Mouse (Mus musculus): Measurements from ENCODE around the gene Neb. TPM values are rescaled to one million over a fixed set of nuclear protein-coding genes. Genes with fewer than 3 reads are reported as not detected.

Neb gene
- polyA plus RNA-seq, 1 experiment from 2014 or later = 2.3 TPM

- Histone ChIP-seq H3K9me3 (ENCODE audit: low read length) (no peaks in the 10 kb centered on the region), H3K4me3 (ENCODE audit: low read depth, low read length) (no peak overlapping the region), H3K36me3 (ENCODE audit: insufficient read depth, low read length) (no peaks in the 10 kb centered on the region), H3K4me1 (ENCODE audit: insufficient read depth, low read depth, low read length) (peaks cover 8% of the 10 kb centered on the region; the same call in 1 of the 2 replicates), H3K4me2 (replicated peaks; ENCODE audit: low read depth, low read length) (no peak overlapping the region), H3K27me3 (replicated peaks; ENCODE audit: insufficient read depth, low read length) (no peaks in the 10 kb centered on the region), H3K27ac (ENCODE audit: low read length) (no peak overlapping the region), H3K9ac (replicated peaks; ENCODE audit: low read depth) (no peak overlapping the region)
- 10% methylated on average over 2 of the region's 2 CpGs for WGBS
- TF ChIP-seq CTCF (IDR thresholded peaks at IDR 0.05) (no peak), EP300 (IDR thresholded peaks at IDR 0.05) (no peak)
- DNase-seq (ENCODE audit: low spot score) (peak; percentile 54), ATAC-seq (no peak)
Measured at GRCm38 (mm10) chr2:52371066-52371465, 7.2 kb downstream of the Neb start.

- Histone ChIP-seq H3K27ac (ENCODE audit: low read length) (no peak overlapping the region), H3K27me3 (replicated peaks; ENCODE audit: insufficient read depth, low read length) (no peaks in the 10 kb centered on the region), H3K9me3 (ENCODE audit: low read length) (no peaks in the 10 kb centered on the region), H3K4me1 (ENCODE audit: insufficient read depth, low read depth, low read length) (peaks cover 8% of the 10 kb centered on the region; the same call in 1 of the 2 replicates), H3K36me3 (ENCODE audit: insufficient read depth, low read length) (no peaks in the 10 kb centered on the region), H3K4me3 (ENCODE audit: low read depth, low read length) (no peak overlapping the region), H3K9ac (replicated peaks; ENCODE audit: low read depth) (no peak overlapping the region), H3K4me2 (replicated peaks; ENCODE audit: low read depth, low read length) (no peak overlapping the region)
- no peak for ATAC-seq
- 61% methylated on average over 6 of the region's 6 CpGs for WGBS
- peak; percentile 13 for DNase-seq (ENCODE audit: low spot score)
- no peak for TF ChIP-seq EP300 (IDR thresholded peaks at IDR 0.05)
- TF ChIP-seq CTCF (IDR thresholded peaks at IDR 0.05) = no peak
Measured at GRCm38 (mm10) chr2:52369622-52370021, 8.7 kb downstream of the Neb start.

- Histone ChIP-seq H3K27me3 (replicated peaks; ENCODE audit: insufficient read depth, low read length) (no peaks in the 10 kb centered on the region), H3K4me3 (ENCODE audit: low read depth, low read length) (no peak overlapping the region), H3K9ac (replicated peaks; ENCODE audit: low read depth) (no peak overlapping the region), H3K4me2 (replicated peaks; ENCODE audit: low read depth, low read length) (no peak overlapping the region), H3K27ac (ENCODE audit: low read length) (no peak overlapping the region), H3K4me1 (ENCODE audit: insufficient read depth, low read depth, low read length) (peaks cover 4% of the 10 kb centered on the region; the same call in 1 of the 2 replicates), H3K36me3 (ENCODE audit: insufficient read depth, low read length) (no peaks in the 10 kb centered on the region), H3K9me3 (ENCODE audit: low read length) (no peaks in the 10 kb centered on the region)
- WGBS = 89% methylated on average over 5 of the region's 5 CpGs
- DNase-seq (ENCODE audit: low spot score) (no peak), ATAC-seq (no peak)
- TF ChIP-seq CTCF (IDR thresholded peaks at IDR 0.05) (no peak), EP300 (IDR thresholded peaks at IDR 0.05) (no peak)
Measured at GRCm38 (mm10) chr2:52367665-52368064, 10.6 kb downstream of the Neb start.

GRCm38 (mm10) chr2:52367248-52367647, 11.0 kb downstream of the Neb start:
- Histone ChIP-seq H3K4me3 (ENCODE audit: low read depth, low read length) (no peak overlapping the region), H3K4me1 (ENCODE audit: insufficient read depth, low read depth, low read length) (peaks cover 4% of the 10 kb centered on the region; the same call in 1 of the 2 replicates), H3K9me3 (ENCODE audit: low read length) (no peaks in the 10 kb centered on the region), H3K4me2 (replicated peaks; ENCODE audit: low read depth, low read length) (no peak overlapping the region), H3K36me3 (ENCODE audit: insufficient read depth, low read length) (no peaks in the 10 kb centered on the region), H3K27ac (ENCODE audit: low read length) (no peak overlapping the region), H3K9ac (replicated peaks; ENCODE audit: low read depth) (no peak overlapping the region), H3K27me3 (replicated peaks; ENCODE audit: insufficient read depth, low read length) (no peaks in the 10 kb centered on the region)
- no peak for ATAC-seq
- WGBS = 53% methylated on average over 13 of the region's 13 CpGs
- DNase-seq (ENCODE audit: low spot score) = no peak
- TF ChIP-seq EP300 (IDR thresholded peaks at IDR 0.05) = no peak
- no peak for TF ChIP-seq CTCF (IDR thresholded peaks at IDR 0.05)

- 89% methylated on average over 9 of the region's 9 CpGs for WGBS
- TF ChIP-seq EP300 (IDR thresholded peaks at IDR 0.05) (no peak), CTCF (IDR thresholded peaks at IDR 0.05) (no peak)
- ATAC-seq = no peak
Measured at GRCm38 (mm10) chr2:52361086-52361485, 17.2 kb downstream of the Neb start.

GRCm38 (mm10) chr2:52359722-52360121, 18.6 kb downstream of the Neb start:
- Histone ChIP-seq H3K4me3 (ENCODE audit: low read depth, low read length) (no peak overlapping the region), H3K9ac (replicated peaks; ENCODE audit: low read depth) (no peak overlapping the region), H3K4me1 (ENCODE audit: insufficient read depth, low read depth, low read length) (no peaks in the 10 kb centered on the region), H3K9me3 (ENCODE audit: low read length) (no peaks in the 10 kb centered on the region), H3K27ac (ENCODE audit: low read length) (no peak overlapping the region), H3K27me3 (replicated peaks; ENCODE audit: insufficient read depth, low read length) (no peaks in the 10 kb centered on the region), H3K4me2 (replicated peaks; ENCODE audit: low read depth, low read length) (no peak overlapping the region), H3K36me3 (ENCODE audit: insufficient read depth, low read length) (no peaks in the 10 kb centered on the region)
- no peak for DNase-seq (ENCODE audit: low spot score)
- no peak for ATAC-seq
- TF ChIP-seq EP300 (IDR thresholded peaks at IDR 0.05) (no peak), CTCF (IDR thresholded peaks at IDR 0.05) (no peak)
- WGBS = 68% methylated on average over 1 of the region's 1 CpGs

More at GRCm38 (mm10) chr2:52361086-52361485, 17.2 kb downstream of the Neb start:
- no peak overlapping the region for H3K4me3 ChIP-seq (ENCODE audit: low read depth, low read length)
- no peak overlapping the region for H3K4me2 ChIP-seq (replicated peaks; ENCODE audit: low read depth, low read length)
- no peak overlapping the region for H3K9ac ChIP-seq (replicated peaks; ENCODE audit: low read depth)
- no peak for DNase-seq (ENCODE audit: low spot score)
- H3K9me3 ChIP-seq (ENCODE audit: low read length) = no peaks in the 10 kb centered on the region
- H3K27ac ChIP-seq (ENCODE audit: low read length) = no peak overlapping the region
- no peaks in the 10 kb centered on the region for H3K4me1 ChIP-seq (ENCODE audit: insufficient read depth, low read depth, low read length)
- no peaks in the 10 kb centered on the region for H3K36me3 ChIP-seq (ENCODE audit: insufficient read depth, low read length)
- H3K27me3 ChIP-seq (replicated peaks; ENCODE audit: insufficient read depth, low read length) = no peaks in the 10 kb centered on the region

- Histone ChIP-seq H3K9ac (replicated peaks; ENCODE audit: low read depth) (no peak overlapping the region), H3K4me1 (ENCODE audit: insufficient read depth, low read depth, low read length) (no peaks in the 10 kb centered on the region), H3K27me3 (replicated peaks; ENCODE audit: insufficient read depth, low read length) (no peaks in the 10 kb centered on the region), H3K9me3 (ENCODE audit: low read length) (no peaks in the 10 kb centered on the region), H3K4me3 (ENCODE audit: low read depth, low read length) (no peak overlapping the region), H3K27ac (ENCODE audit: low read length) (no peak overlapping the region), H3K4me2 (replicated peaks; ENCODE audit: low read depth, low read length) (no peak overlapping the region), H3K36me3 (ENCODE audit: insufficient read depth, low read length) (no peaks in the 10 kb centered on the region)
- DNase-seq (ENCODE audit: low spot score) (no peak), ATAC-seq (no peak)
- TF ChIP-seq CTCF (IDR thresholded peaks at IDR 0.05) (no peak), EP300 (IDR thresholded peaks at IDR 0.05) (no peak)
- WGBS = 78% methylated on average over 5 of the region's 5 CpGs
Measured at GRCm38 (mm10) chr2:52358156-52358555, 20.1 kb downstream of the Neb start.
